Mouse (Mus musculus): Measurements from ENCODE around the gene A830031A19Rik.

GRCm38 (mm10) chr11:24095236-24095635 lies 20.4 kb upstream of the A830031A19Rik start:
- no peak for TF ChIP-seq CTCF (IDR thresholded peaks at IDR 0.05; ENCODE audit: insufficient read depth, low read depth, low read length)
- no peak for TF ChIP-seq POLR2A (IDR thresholded peaks at IDR 0.05; ENCODE audit: insufficient read depth, low read depth, low read length)
